Mouse (Mus musculus): Measurements from ENCODE around the gene Gm13275.
A peak's percentile ranks its signal among the peaks of the same experiment; 100 is the strongest.

GRCm38 (mm10) chr4:88822995-88823394, 28.7 kb downstream of the Gm13275 start:
- TF ChIP-seq JUN (IDR thresholded peaks at IDR 0.05; ENCODE audit: insufficient read depth, low read depth, low read length) (no peak), ZNF384 (IDR thresholded peaks at IDR 0.05; ENCODE audit: low read depth, low read length) (no peak), CTCF (conservative IDR thresholded peaks at IDR 0.05 in 1 of 2, IDR thresholded peaks at IDR 0.05 in 1 of 2; ENCODE audit: low read depth in 2 of 2, low read length in 2 of 2) (peak; percentile 55 to 73), USF1 (IDR thresholded peaks at IDR 0.05; ENCODE audit: low read depth, low read length) (no peak), POLR2A (IDR thresholded peaks at IDR 0.05; ENCODE audit: low read depth, low read length) (no peak), EP300 (IDR thresholded peaks at IDR 0.05; ENCODE audit: low read length) (no peak)

All from CH12.LX (cell line).